Mouse (Mus musculus) forebrain, embryonic 12.5 days (tissue): ENCODE measurements around the gene Gm904. TPM values are rescaled to one million over a fixed set of nuclear protein-coding genes. Genes with fewer than 3 reads are reported as not detected.
"Not testable (repeated sequence)": the region's sequence is repeated elsewhere in the genome, so short reads cannot be mapped to it uniquely, and the experiment has no call there.

Source experiments
- ATAC-seq: fragments of 200-750 bp; cut with Nextera tagmentation; 2 replicates; pipeline ENCODE4 v1.8.0; 2017; ENCODE audit warnings: moderate TSS enrichment; ENCODE audit not compliant: low FRiP score
- H3K27ac ChIP-seq: fragments of 300-500 bp; sonication (generic); 2 replicates; pipeline ENCODE4 v1.5.1; 2016; ENCODE audit warnings: mild to moderate bottlenecking
- H3K27me3 ChIP-seq: fragments of 300-500 bp; sonication (generic); 2 replicates; pipeline ENCODE4 v1.6.1; 2016; ENCODE audit warnings: mild to moderate bottlenecking
- H3K36me3 ChIP-seq: fragments of 300-500 bp; sonication (generic); replicated peaks from 2 replicates; pipeline ENCODE4 v1.6.1; 2016; ENCODE audit warnings: mild to moderate bottlenecking
- H3K4me1 ChIP-seq: fragments of 300-500 bp; sonication (generic); 2 replicates; pipeline ENCODE4 v1.6.1; 2016
- H3K4me2 ChIP-seq: fragments of 300-500 bp; sonication (generic); 2 replicates; pipeline ENCODE4 v1.6.1; 2016; ENCODE audit warnings: mild to moderate bottlenecking, moderate library complexity
- H3K4me3 ChIP-seq: fragments of 300-500 bp; sonication (generic); replicated peaks from 2 replicates; pipeline ENCODE4 v1.5.1; 2016; ENCODE audit warnings: mild to moderate bottlenecking
- H3K9ac ChIP-seq: fragments of 300-500 bp; sonication (generic); 2 replicates; pipeline ENCODE4 v1.6.1; 2016; ENCODE audit warnings: mild to moderate bottlenecking
- H3K9me3 ChIP-seq: fragments of 300-500 bp; sonication (generic); 2 replicates; pipeline ENCODE4 v1.6.1; 2016
- WGBS: fragments of 180-500 bp; shearing (Covaris S2); methylation state at CpG from one replicate; pipeline ENCODE4 v1.1.7; 2016; 5-methylcytosine and 5-hydroxymethylcytosine counted together
- microRNA-seq: library from miRNA; unstranded; fragments of <30 nt; microRNA quantifications from one replicate; pipeline ENCODE4, GENCODE M21; 2017
- polyA plus RNA-seq: library from polyadenylated mRNA; unstranded; fragments of >200 nt; fragmentation: Nextera tagmentation; extraction: Ambion mirVana; gene quantifications from 2 replicates; pipeline ENCODE4 v1.2.1, GENCODE M21; 2016

Gene Gm904
- polyA plus RNA-seq: not detected in 2 replicates

DNA sequence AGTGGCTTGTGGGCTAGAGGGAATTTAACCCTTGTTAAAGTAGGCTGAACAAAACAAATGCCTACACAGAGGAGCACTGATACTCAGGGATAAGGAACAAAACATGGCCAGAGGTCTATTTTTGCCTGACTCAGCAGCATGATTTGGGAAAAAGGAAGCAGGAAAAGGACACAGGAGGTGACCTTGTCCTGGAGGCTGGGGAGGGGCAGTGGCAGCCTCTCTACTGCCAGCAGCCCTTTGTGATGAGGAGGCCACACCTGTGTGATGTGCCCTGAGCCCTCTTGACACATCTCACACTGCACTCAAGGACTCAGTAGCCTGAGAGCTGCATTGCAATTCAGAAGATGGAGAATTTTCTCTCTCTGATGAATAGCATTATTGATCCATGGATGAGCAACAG, at the start of gene Gm904:
TSS of gene Gm904 (plus strand) at position 301 of the 400 bp plus-strand sequence.
- not testable (repeated sequence) for H3K36me3 ChIP-seq, ATAC-seq, H3K4me3 ChIP-seq, H3K4me2 ChIP-seq, H3K9me3 ChIP-seq, H3K9ac ChIP-seq, H3K27me3 ChIP-seq, H3K4me1 ChIP-seq, H3K27ac ChIP-seq

DNA sequence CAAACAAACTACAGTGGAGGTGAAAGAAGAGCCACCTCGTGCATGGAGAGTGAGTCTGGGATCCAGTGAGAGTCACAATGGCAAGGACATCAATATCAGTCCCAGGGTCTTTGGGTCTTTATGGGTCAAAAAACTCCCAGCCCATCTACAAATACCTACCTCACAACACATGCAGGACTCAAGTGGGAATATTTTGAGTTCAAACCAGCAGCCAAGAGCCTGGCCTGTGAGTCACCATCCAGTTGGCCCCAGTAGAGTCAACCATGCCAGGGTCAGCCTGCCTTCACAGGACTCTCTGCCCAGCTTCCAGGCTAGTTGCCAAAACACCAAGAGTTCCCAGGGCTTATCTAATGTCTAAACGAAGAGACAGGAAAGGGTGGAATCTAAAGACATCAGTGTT, 5.7 kb downstream of the Gm904 start:
- not testable (repeated sequence) for H3K27me3 ChIP-seq, H3K9me3 ChIP-seq, H3K27ac ChIP-seq, H3K4me2 ChIP-seq, H3K9ac ChIP-seq, H3K36me3 ChIP-seq, ATAC-seq, H3K4me1 ChIP-seq, H3K4me3 ChIP-seq
- WGBS: 86% methylated on average over 2 of the region's 2 CpGs

Small RNA genes within 50 kb of the gene (microRNA-seq; reads per million reads assigned to microRNA genes)
- not detected for gene Gm23952
- not detected for gene Mir683-2

Other genes with a start within 250 kb of the Gm904 start
- 31.0 and 32.5 TPM in 2 replicates for gene Fbxw17, start 225.4 kb upstream of the Gm904 start, polyA plus RNA-seq
- not detected in 2 replicates for gene Gm47429, start 199.3 kb upstream of the Gm904 start, polyA plus RNA-seq
- not detected in 2 replicates for gene Nutm2, start 175.9 kb upstream of the Gm904 start, polyA plus RNA-seq
- not detected in 2 replicates for gene Gm8765, start 55.1 kb downstream of the Gm904 start, polyA plus RNA-seq